Mouse (Mus musculus) heart, postnatal 14 days (tissue): ENCODE results near the gene Bloc1s5. TPM values are rescaled to one million over a fixed set of nuclear protein-coding genes. Genes with fewer than 3 reads are reported as not detected.
"Not testable (repeated sequence)": the region's sequence is repeated elsewhere in the genome, so short reads cannot be mapped to it uniquely, and the experiment has no call there.

Source experiments
- DNase-seq, 2 experiments: peaks; one replicate each; pipeline ENCODE4 v3.0.0; 2021 to 2022
- intact Hi-C: fragments of 180-260 bp; cut with DNase I; formaldehyde crosslinking; loops from one replicate; pipeline ENCODE4 v1.15.1; 2025
- long read RNA-seq, 2 experiments: library from polyadenylated mRNA; stranded (forward); transcript quantifications; one replicate each; pipeline ENCODE4 v2.0.0; 2021
- total RNA-seq, 2 experiments: library from RNA; stranded (reverse); gene quantifications; 2 replicates each; pipeline ENCODE4 v1.2.3; 2021

Gene Bloc1s5
- total RNA-seq, result 10 to 100 TPM in 1 of 2 experiments, 1 to 10 TPM in 1; 8.3 to 10.4 TPM
- long read RNA-seq, experiment 1, full-length matches to known transcripts, result 13 of 14 reads
- long read RNA-seq, experiment 1, partial matches to known transcripts, result 0 of 14 reads
- long read RNA-seq, experiment 1, other reads (novel, unspliced or antisense), result 1 of 14 reads
- long read RNA-seq, experiment 2, full-length matches to known transcripts, result 23 of 26 reads
- long read RNA-seq, experiment 2, partial matches to known transcripts, result 1 of 26 reads
- long read RNA-seq, experiment 2, other reads (novel, unspliced or antisense), result 2 of 26 reads

GRCm38 (mm10) chr13:38634800-38635269 lies at the start of gene Bloc1s5:
Gene Bloc1s5, minus strand, starts transcription at chr13:38635109.
- DNase-seq, result peak; percentile 94 to 96
- intact Hi-C loops, result no loop called here

GRCm38 (mm10) chr13:38672336-38672735 lies 37.4 kb upstream of the Bloc1s5 start:
- intact Hi-C loops, result no loop called here
- DNase-seq, result no peak

- DNase-seq, intact Hi-C loops: not testable (repeated sequence)
Observed at GRCm38 (mm10) chr13:38671451-38671850, 36.5 kb upstream of the Bloc1s5 start.

- intact Hi-C loops, result no loop called here
- no peak for DNase-seq
Observed at GRCm38 (mm10) chr13:38670051-38670450, 35.1 kb upstream of the Bloc1s5 start.

GRCm38 (mm10) chr13:38668514-38668913 lies 33.6 kb upstream of the Bloc1s5 start:
- peak; percentile 32 to 39 for DNase-seq
- intact Hi-C loops, result no loop called here

- intact Hi-C loops, result no loop called here
- DNase-seq, result no peak
Observed at GRCm38 (mm10) chr13:38664753-38665152, 29.8 kb upstream of the Bloc1s5 start.

GRCm38 (mm10) chr13:38659524-38660136 lies 24.7 kb upstream of the Bloc1s5 start:
- no peak for DNase-seq
- intact Hi-C loops, result no loop called here

GRCm38 (mm10) chr13:38658528-38659280 lies 23.8 kb upstream of the Bloc1s5 start, which contains the start of gene Eef1e1:
Gene Eef1e1, minus strand, starts transcription at chr13:38659058.
- intact Hi-C loops, result no loop called here
- DNase-seq, result peak; percentile 92 to 96

- DNase-seq, result no peak
- intact Hi-C loops, result no loop called here
Observed at GRCm38 (mm10) chr13:38657865-38658264, 23.0 kb upstream of the Bloc1s5 start.

- no peak for DNase-seq
- intact Hi-C loops, result no loop called here
Observed at GRCm38 (mm10) chr13:38650292-38650691, 15.4 kb upstream of the Bloc1s5 start.

- intact Hi-C loops, result no loop called here
- no peak for DNase-seq
Observed at GRCm38 (mm10) chr13:38649069-38649468, 14.2 kb upstream of the Bloc1s5 start.

GRCm38 (mm10) chr13:38641414-38641813 lies 6.5 kb upstream of the Bloc1s5 start:
- intact Hi-C loops, result no loop called here
- no peak for DNase-seq

- no peak for DNase-seq
- intact Hi-C loops, result no loop called here
Observed at GRCm38 (mm10) chr13:38640961-38641360, 6.1 kb upstream of the Bloc1s5 start.

- no peak for DNase-seq
- intact Hi-C loops, result no loop called here
Observed at GRCm38 (mm10) chr13:38638694-38639093, 3.8 kb upstream of the Bloc1s5 start.

- intact Hi-C loops, result no loop called here
Observed at GRCm38 (mm10) chr13:38634256-38634799, 581 bp downstream of the Bloc1s5 start.

GRCm38 (mm10) chr13:38633287-38634000 lies 1.5 kb downstream of the Bloc1s5 start:
- DNase-seq, result no peak
- intact Hi-C loops, result no loop called here

More at GRCm38 (mm10) chr13:38634256-38634799, 581 bp downstream of the Bloc1s5 start:
- peak in 1 of 2 experiments; percentile 21 for DNase-seq

- intact Hi-C loops, result no loop called here
- no peak for DNase-seq
Observed at GRCm38 (mm10) chr13:38632556-38632955, 2.4 kb downstream of the Bloc1s5 start.

GRCm38 (mm10) chr13:38626229-38626525 lies 8.7 kb downstream of the Bloc1s5 start:
- DNase-seq, result no peak
- intact Hi-C loops, result no loop called here

- intact Hi-C loops, result no loop called here
- peak; percentile 30 to 34 for DNase-seq
Observed at GRCm38 (mm10) chr13:38625492-38626228, 9.2 kb downstream of the Bloc1s5 start.
